ENCODE assay signal across 11 mouse cellular contexts in genomic region chr2:156474111-156474510, GRCm38 (mm10). TPM values are rescaled to one million over a fixed set of nuclear protein-coding genes. Genes with fewer than 3 reads are reported as not detected.
DNase-seq lines count a peak whose midpoint lies in the region; ATAC-seq and TF ChIP-seq lines count a peak whose summit lies in the region.
"Had no signal": no experiment of that assay in that cellular context is flagged by ENCODE, and none has a peak within 500 bp of the region (broad histone marks: within the 10 kb centered on the region; RNA-seq: fewer than 3 reads in every experiment).

No protein-coding gene starts in this region.

- no peak overlapping the region for H3K9ac ChIP-seq in heart, embryonic 12.5 days
- no peak overlapping the region for H3K9ac ChIP-seq in liver, adult 2 months (ENCODE audit: low read depth, low read length)
- no peak overlapping the region for H3K9ac ChIP-seq in liver, embryonic 12.5 days

- no peak for ATAC-seq in heart, embryonic 12.5 days (ENCODE audit: insufficient number of reproducible peaks, low FRiP score)
- no peak for ATAC-seq in liver, embryonic 12.5 days

- WGBS in heart, embryonic 12.5 days: 64% methylated on average over 3 of the region's 3 CpGs
- 63% methylated on average over 3 of the region's 3 CpGs for WGBS in liver, adult 2 months
- WGBS in liver, embryonic 12.5 days (ENCODE audit: insufficient replicate concordance): 58% methylated on average over 3 of the region's 3 CpGs

- H3K4me3 ChIP-seq in heart, embryonic 12.5 days: no peak overlapping the region
- H3K4me3 ChIP-seq in liver, adult 2 months (ENCODE audit: insufficient read depth, low read depth, low read length): no peak overlapping the region
- H3K4me3 ChIP-seq in liver, embryonic 12.5 days: no peak overlapping the region

- no peak for DNase-seq in heart, adult 8-10 months (ENCODE audit: low spot score)
- DNase-seq in liver, adult 2 months (ENCODE audit: extremely low read depth, low read depth, low spot score): peak; percentile 8
- peak; percentile 40 for DNase-seq in R1 (ENCODE audit: low read depth, low spot score)
- peak; percentile 74 to 78 for DNase-seq in cerebellum, postnatal 14 days
- DNase-seq in thymus, postnatal 10 days (ENCODE audit: low spot score in 2 of 2): no peak
- DNase-seq in spleen, postnatal 36 days (ENCODE audit: low spot score in 2 of 2): no peak
- DNase-seq: thymus, postnatal 25 days had no signal

- H3K36me3 ChIP-seq in heart, embryonic 12.5 days: no peaks in the 10 kb centered on the region
- H3K36me3 ChIP-seq in liver, adult 2 months (ENCODE audit: control insufficient read depth, insufficient read depth, low read length): no peaks in the 10 kb centered on the region
- no peaks in the 10 kb centered on the region for H3K36me3 ChIP-seq in liver, embryonic 12.5 days
- H3K36me3 ChIP-seq: forebrain, embryonic 10.5 days had no signal

- no peak for TF ChIP-seq CTCF in liver, adult 2 months (IDR thresholded peaks at IDR 0.05; ENCODE audit: low read depth, low read length)

- H3K79me2 ChIP-seq in liver, adult 2 months (ENCODE audit: control insufficient read depth, insufficient read depth, low read length): no peaks in the 10 kb centered on the region

- H3K27ac ChIP-seq in heart, embryonic 12.5 days (ENCODE audit: poor library complexity, severe bottlenecking): 0 out of 2 replicates have a peak overlapping the region, but pooled peaks have one; percentile 15
- no peak overlapping the region for H3K27ac ChIP-seq in liver, adult 2 months (replicated peaks; ENCODE audit: insufficient read depth, low read depth, low read length)
- H3K27ac ChIP-seq in liver, embryonic 12.5 days: no peak overlapping the region

- peaks cover 73% of the 10 kb centered on the region for H3K4me1 ChIP-seq in heart, embryonic 12.5 days (replicated peaks)
- H3K4me1 ChIP-seq in liver, adult 2 months (ENCODE audit: control insufficient read depth, insufficient read depth, low read length): peaks cover 5% of the 10 kb centered on the region
- H3K4me1 ChIP-seq in liver, embryonic 12.5 days: peaks cover 49% of the 10 kb centered on the region

- no peaks in the 10 kb centered on the region for H3K9me3 ChIP-seq in heart, embryonic 12.5 days (replicated peaks)
- no peaks in the 10 kb centered on the region for H3K9me3 ChIP-seq in liver, embryonic 12.5 days (replicated peaks)
- H3K9me3 ChIP-seq: forebrain, embryonic 10.5 days had no signal

- H3K4me2 ChIP-seq in heart, embryonic 12.5 days: 0 out of 2 replicates have a peak overlapping the region, but pooled peaks have one; percentile 97
- no peak overlapping the region for H3K4me2 ChIP-seq in liver, embryonic 12.5 days

- H3K27me3 ChIP-seq in heart, embryonic 12.5 days (replicated peaks): peaks cover 7% of the 10 kb centered on the region; the same call in 1 of the 2 replicates
- no peaks in the 10 kb centered on the region for H3K27me3 ChIP-seq in liver, adult 2 months (ENCODE audit: control insufficient read depth, insufficient read depth, low read length)
- peaks cover 57% of the 10 kb centered on the region for H3K27me3 ChIP-seq in liver, embryonic 12.5 days (replicated peaks)

- TF ChIP-seq POLR2A in liver, adult 2 months (IDR thresholded peaks at IDR 0.05; ENCODE audit: extremely low read depth, insufficient read depth, low read length): no peak

RNA-seq across cellular contexts. Expression of gene Epb41l1, which starts 53.4 kb away (rescaled TPM):
- polyA plus RNA-seq in heart, embryonic 12.5 days (2016; fragmentation: Nextera tagmentation; extraction: Ambion mirVana): 1.2 and 1.4 TPM in 2 replicates
- 1 to 10 TPM; 6.5 to 9.4 (median 7.6) TPM for total RNA-seq in heart, adult 8-10 months (2022)
- total RNA-seq in liver, adult 2 months (2014; rRNA removed): 1.2 and 1.3 TPM in 2 replicates
- polyA plus RNA-seq in liver, adult 2 months (2012; rRNA removed): 0.72 and 1.1 TPM in 2 replicates
- polyA plus RNA-seq in liver, embryonic 12.5 days (2016; fragmentation: Nextera tagmentation; extraction: Ambion mirVana): 0.75 and 1.0 TPM in 2 replicates
- total RNA-seq: granulocyte monocyte progenitor cell, adult 5-6 weeks had no signal

Comparison
In these comparisons a context has a peak if more than half of its experiments do, and no peak if none do; other contexts are left out.
1. DNase-seq: peak in liver, adult 2 months (single experiment), R1 (single experiment) and cerebellum, postnatal 14 days (2 of 2); none in heart, adult 8-10 months (single experiment), thymus, postnatal 10 days (0 of 2) and spleen, postnatal 36 days (0 of 2).